Mouse (Mus musculus): ENCODE data around the gene 4930404N11Rik. TPM values are rescaled to one million over a fixed set of nuclear protein-coding genes. Genes with fewer than 3 reads are reported as not detected.

Gene 4930404N11Rik
- polyA plus RNA-seq, 1 experiment from 2014 or later, result 0.80 TPM

DNA sequence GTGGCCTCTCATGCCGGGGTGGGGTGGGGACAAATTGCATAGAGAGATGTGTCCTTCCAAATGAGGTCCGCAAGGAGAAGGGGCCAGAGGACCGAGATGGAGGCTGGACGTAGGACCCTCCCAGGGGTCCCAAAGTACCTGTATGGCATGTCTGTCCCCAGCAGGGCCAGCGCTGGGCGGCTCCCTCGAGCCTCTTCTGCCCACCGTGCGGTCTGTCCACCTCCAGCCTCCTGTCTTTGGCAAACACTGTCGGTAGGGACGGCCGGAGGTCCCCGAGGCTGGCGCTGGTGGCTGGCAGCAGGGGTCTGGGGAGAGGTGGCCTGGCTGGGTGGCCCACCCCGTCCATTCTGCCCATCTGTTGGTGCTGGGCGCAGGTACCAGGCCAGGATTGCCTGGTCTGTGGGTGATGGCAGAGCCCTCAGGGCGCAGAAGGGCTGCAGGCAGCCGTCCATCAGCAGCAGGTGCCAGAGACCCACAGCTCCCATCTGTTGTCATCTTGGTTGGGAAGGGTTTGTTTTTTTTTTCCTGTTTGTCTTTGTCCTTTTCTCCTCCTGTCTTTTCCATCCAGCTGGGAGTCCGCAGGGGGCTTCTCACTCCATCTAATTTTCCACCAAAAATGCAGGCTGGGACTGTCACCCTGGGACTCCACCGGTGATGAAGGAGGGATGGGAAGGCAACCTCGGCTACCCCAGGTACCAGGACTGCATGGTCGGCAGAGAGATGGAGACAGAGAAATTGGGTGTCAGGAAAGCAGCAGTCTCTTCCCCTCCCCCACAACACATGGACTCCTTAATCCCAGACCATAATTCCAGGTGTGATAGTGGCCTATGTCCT lies 35.0 kb upstream of the 4930404N11Rik start:
- Histone ChIP-seq H3K9ac (peak overlapping the region; percentile 40; the same call in 1 of the 2 replicates), H3K9me3 (no peaks in the 10 kb centered on the region), H3K4me1 (peaks cover 59% of the 10 kb centered on the region), H3K4me2 (replicated peaks) (peak overlapping the region; percentile 40), H3K4me3 (no peak overlapping the region), H3K27me3 (replicated peaks) (0 out of 2 replicates have a peak, but pooled peaks cover 7% of the 10 kb centered on the region), H3K27ac (peak overlapping the region; percentile 37; the same call in 1 of the 2 replicates), H3K36me3 (peaks cover 29% of the 10 kb centered on the region; the same call in 1 of the 2 replicates)
- no peak for ATAC-seq (ENCODE audit: low FRiP score, low read depth)
- 44% methylated on average over 22 of the region's 22 CpGs for WGBS

DNA sequence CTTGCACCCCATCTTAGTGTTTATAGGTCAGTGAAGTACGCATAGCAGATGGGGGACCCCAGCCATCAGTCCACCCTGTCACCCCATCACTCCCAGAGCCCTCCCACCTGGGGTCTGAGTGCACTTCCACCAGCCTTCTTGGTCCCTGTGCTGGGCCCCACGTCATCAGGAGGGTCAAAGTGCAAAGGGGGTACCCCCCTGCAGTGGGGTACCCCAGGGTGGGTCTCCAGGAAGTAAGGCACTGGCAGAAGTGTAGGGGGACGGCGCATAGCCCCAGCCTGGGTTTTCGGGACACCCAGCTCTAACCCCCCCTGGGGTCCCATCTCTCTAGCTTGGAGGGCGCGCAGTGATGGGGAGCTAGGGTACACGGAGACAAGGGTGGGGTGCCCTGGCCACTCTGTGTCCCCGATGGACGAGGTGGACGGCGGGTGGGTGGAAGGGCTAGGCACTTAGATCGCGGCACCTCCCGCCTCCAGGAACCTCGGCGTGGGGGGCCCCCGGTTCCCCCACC lies 34.2 kb upstream of the 4930404N11Rik start:
- 71% methylated on average over 18 of the region's 18 CpGs for WGBS
- no peak for ATAC-seq (ENCODE audit: low FRiP score, low read depth)
- Histone ChIP-seq H3K4me2 (replicated peaks) (peak overlapping the region; percentile 40), H3K9me3 (no peaks in the 10 kb centered on the region), H3K36me3 (peaks cover 26% of the 10 kb centered on the region; the same call in 1 of the 2 replicates), H3K9ac (no peak overlapping the region), H3K27ac (no peak overlapping the region), H3K27me3 (replicated peaks) (0 out of 2 replicates have a peak, but pooled peaks cover 5% of the 10 kb centered on the region), H3K4me1 (peaks cover 59% of the 10 kb centered on the region), H3K4me3 (no peak overlapping the region)

DNA sequence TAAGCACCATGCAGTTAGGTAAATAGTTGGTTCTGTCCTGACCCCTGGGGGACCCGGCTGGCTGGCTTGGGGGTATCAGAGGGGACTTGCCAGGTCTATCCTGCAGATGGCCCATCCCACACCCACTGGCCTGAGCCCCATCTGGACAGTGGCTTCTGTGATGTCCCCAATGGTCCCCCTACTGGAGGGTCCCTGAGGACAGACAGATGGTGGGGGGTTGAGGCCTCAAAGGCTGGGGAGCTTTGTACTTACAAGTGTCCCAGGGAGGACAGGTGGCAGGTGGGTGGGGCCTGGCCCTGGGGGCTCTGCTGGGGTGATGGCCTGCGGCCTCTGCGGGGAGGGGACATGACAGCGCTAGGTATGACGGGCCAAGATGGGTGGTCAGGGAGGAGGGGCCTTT lies 33.7 kb upstream of the 4930404N11Rik start:
- Histone ChIP-seq H3K9me3 (no peaks in the 10 kb centered on the region), H3K27ac (no peak overlapping the region), H3K9ac (no peak overlapping the region), H3K4me3 (no peak overlapping the region), H3K36me3 (peaks cover 21% of the 10 kb centered on the region; the same call in 1 of the 2 replicates), H3K4me2 (replicated peaks) (peak overlapping the region; percentile 40; the same call in 1 of the 2 replicates), H3K27me3 (replicated peaks) (no peaks in the 10 kb centered on the region), H3K4me1 (peaks cover 59% of the 10 kb centered on the region)
- WGBS, result 62% methylated on average over 5 of the region's 5 CpGs
- no peak for ATAC-seq (ENCODE audit: low FRiP score, low read depth)

DNA sequence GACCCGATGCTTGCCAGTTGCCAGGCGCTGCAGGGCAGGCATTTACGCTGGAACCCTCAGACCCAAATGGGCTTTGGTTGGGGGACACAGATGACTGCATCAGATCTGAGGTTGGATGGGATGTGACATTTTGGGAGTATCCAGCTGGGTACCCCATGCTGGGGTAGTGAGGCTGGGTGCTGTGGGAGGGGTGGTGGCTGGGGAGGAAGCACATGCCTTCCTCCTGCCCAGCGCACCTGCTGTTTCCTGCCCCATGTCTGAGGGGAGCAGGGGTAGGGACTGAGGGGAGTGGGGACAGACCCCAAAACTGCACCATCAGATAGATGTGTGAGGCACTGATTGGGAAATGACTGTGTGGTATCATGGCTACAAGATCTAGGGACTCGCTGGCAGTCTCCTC lies 31.1 kb upstream of the 4930404N11Rik start:
- no peak for ATAC-seq (ENCODE audit: low FRiP score, low read depth)
- Histone ChIP-seq H3K27me3 (replicated peaks) (no peaks in the 10 kb centered on the region), H3K4me2 (replicated peaks) (no peak overlapping the region), H3K27ac (no peak overlapping the region), H3K36me3 (peaks cover 18% of the 10 kb centered on the region; the same call in 1 of the 2 replicates), H3K9me3 (no peaks in the 10 kb centered on the region), H3K9ac (no peak overlapping the region), H3K4me3 (no peak overlapping the region), H3K4me1 (peaks cover 53% of the 10 kb centered on the region)
- WGBS, result 61% methylated on average over 5 of the region's 5 CpGs

DNA sequence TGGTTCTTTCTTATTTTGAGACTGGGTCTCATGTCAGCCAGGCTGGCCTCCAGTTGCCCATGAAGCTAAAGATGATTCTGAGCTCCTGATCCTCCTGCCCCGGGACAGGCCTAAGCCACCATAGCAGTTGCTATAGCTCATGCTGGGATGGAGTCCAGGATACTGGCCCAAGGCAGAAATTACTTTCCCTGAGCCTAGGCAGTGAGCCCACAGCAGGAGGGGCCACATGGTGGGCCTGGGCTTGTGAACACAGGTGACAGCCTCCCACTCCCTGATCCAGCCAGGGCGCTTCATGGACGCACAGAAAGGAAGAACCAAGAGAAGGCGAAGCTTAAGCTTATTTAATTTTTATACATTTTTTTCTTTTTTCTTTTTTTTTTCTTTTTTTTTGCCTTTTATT lies 30.2 kb upstream of the 4930404N11Rik start:
- no peaks in the 10 kb centered on the region for H3K27me3 ChIP-seq (replicated peaks)
- 81% methylated on average over 4 of the region's 4 CpGs for WGBS
- H3K9ac ChIP-seq, result no peak overlapping the region
- no peak overlapping the region for H3K27ac ChIP-seq
- no peaks in the 10 kb centered on the region for H3K9me3 ChIP-seq
- no peak for ATAC-seq (ENCODE audit: low FRiP score, low read depth)
- H3K4me2 ChIP-seq (replicated peaks), result no peak overlapping the region
- peaks cover 18% of the 10 kb centered on the region; the same call in 1 of the 2 replicates for H3K36me3 ChIP-seq
- peaks cover 45% of the 10 kb centered on the region for H3K4me1 ChIP-seq
- no peak overlapping the region for H3K4me3 ChIP-seq

DNA sequence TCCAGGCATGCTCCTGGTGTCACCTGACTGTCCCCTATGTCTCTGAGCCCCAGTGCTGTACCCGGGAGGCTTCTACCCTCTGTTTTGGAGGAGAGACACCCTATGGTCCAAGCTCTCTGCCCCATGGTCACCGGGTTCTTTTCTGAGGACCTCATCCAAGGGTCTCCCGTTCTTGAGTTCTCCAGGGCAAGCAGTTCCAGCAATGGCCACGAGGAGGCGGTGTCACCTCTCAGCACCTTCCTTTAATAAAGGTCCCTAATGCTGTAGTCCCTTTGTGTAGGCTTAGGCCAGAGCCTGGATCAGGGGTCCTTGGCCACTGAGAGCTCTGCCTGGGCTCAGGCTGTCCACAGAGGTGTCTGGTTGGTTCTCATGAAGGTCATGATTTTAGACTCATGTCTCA lies 29.5 kb upstream of the 4930404N11Rik start:
- no peak overlapping the region for H3K4me2 ChIP-seq (replicated peaks)
- no peak overlapping the region for H3K27ac ChIP-seq
- H3K9ac ChIP-seq, result no peak overlapping the region
- ATAC-seq (ENCODE audit: low FRiP score, low read depth), result no peak
- H3K9me3 ChIP-seq, result no peaks in the 10 kb centered on the region
- H3K27me3 ChIP-seq (replicated peaks), result no peaks in the 10 kb centered on the region
- H3K4me1 ChIP-seq, result peaks cover 38% of the 10 kb centered on the region
- 19% methylated on average over 5 of the region's 5 CpGs for WGBS
- H3K4me3 ChIP-seq, result no peak overlapping the region
- peaks cover 13% of the 10 kb centered on the region; the same call in 1 of the 2 replicates for H3K36me3 ChIP-seq

DNA sequence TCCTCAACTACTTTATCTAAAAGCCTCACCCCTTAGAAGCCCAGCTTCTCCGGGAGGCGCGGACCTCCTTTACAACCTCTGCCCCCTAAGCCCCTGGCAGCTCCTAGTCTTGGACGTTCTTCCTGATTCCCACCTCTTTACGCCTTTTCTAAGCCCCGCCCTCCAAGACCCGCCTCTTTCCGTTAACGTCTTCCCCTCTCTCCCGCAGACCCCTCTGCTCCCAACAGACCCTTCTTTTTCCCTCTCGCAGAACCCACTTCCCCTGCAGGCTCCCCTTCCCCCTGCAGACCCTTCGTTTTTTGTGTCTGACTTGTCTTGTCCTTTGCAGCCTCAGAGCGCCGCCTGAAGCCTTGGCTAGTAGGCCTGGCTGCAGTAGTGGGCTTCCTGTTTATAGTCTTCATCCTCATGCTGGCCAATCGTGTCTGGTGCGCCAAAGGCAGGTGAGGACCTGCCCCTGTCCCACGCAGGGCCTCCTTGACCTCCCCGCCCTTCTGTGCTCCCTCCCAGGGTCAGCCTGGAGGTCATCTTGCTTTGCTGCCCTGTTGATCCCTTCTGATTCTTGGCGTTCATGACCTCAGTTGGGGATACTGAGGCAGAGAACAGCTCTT lies 27.9 kb upstream of the 4930404N11Rik start:
- Histone ChIP-seq H3K4me2 (replicated peaks) (peak overlapping the region; percentile 51), H3K27me3 (replicated peaks) (no peaks in the 10 kb centered on the region), H3K27ac (no peak overlapping the region), H3K4me3 (peak overlapping the region; percentile 11; the same call in 1 of the 2 replicates), H3K9me3 (no peaks in the 10 kb centered on the region), H3K36me3 (peaks cover 5% of the 10 kb centered on the region), H3K4me1 (peaks cover 37% of the 10 kb centered on the region), H3K9ac (peak overlapping the region; percentile 44; the same call in 1 of the 2 replicates)
- ATAC-seq (ENCODE audit: low FRiP score, low read depth), result no peak
- WGBS, result 8% methylated on average over 19 of the region's 19 CpGs

DNA sequence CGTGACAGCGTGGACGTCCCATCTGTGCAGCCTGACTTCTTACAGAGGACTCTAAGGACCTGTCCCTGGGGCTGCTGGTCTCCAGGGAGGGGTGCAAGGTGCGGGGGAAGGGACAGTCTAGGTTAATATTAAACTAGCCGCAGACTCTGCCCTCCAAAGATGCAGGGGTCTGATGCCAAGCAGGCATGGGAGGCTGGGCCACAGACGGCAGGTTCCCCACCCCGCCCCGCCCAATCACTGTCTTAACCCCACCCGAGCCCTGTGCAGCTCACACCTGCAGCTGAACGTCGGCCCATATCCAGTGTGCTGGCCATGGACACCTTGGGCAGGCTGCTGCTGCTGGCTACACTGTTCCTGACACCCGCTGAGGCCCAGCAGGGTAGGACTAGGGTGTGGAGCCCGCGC lies 27.2 kb upstream of the 4930404N11Rik start, which contains the start of gene Smim24:
Gene Smim24 (plus strand): TSS at position 271 of the 405 bp plus-strand sequence.
- H3K36me3 ChIP-seq, result peaks cover 13% of the 10 kb centered on the region
- no peaks in the 10 kb centered on the region for H3K27me3 ChIP-seq (replicated peaks)
- 65% methylated on average over 14 of the region's 14 CpGs for WGBS
- H3K4me2 ChIP-seq (replicated peaks), result peak within 1 kb of the TSS; percentile 51
- no peaks in the 10 kb centered on the region for H3K9me3 ChIP-seq
- no peak for ATAC-seq (ENCODE audit: low FRiP score, low read depth)
- no peak within 1 kb of the TSS for H3K27ac ChIP-seq
- H3K4me3 ChIP-seq, result peak within 1 kb of the TSS; percentile 11; the same call in 1 of the 2 replicates
- peaks cover 37% of the 10 kb centered on the region for H3K4me1 ChIP-seq
- H3K9ac ChIP-seq, result peak within 1 kb of the TSS; percentile 44; the same call in 1 of the 2 replicates

DNA sequence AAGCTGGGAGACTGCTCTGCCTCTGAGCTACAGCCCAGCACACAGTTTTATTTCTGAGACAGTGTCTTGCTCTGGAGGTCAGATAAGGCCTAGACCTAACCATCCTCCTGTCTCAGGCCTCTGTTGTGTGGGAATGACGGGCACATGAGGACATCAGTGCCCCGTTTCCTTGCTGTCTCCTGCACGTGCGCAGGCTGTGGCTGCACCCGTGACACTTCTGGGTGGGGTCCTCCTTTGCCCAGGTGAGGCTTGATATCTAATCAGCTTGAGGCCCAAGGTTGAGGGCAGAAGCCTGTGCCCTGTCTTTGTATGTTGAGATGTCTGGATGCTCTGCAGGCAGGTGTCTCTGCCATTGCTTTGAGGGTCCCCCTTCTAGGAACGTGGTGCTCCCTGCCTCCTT lies 26.7 kb upstream of the 4930404N11Rik start:
- Histone ChIP-seq H3K27ac (no peak overlapping the region), H3K9me3 (no peaks in the 10 kb centered on the region), H3K9ac (no peak overlapping the region), H3K27me3 (replicated peaks) (no peaks in the 10 kb centered on the region), H3K4me1 (peaks cover 34% of the 10 kb centered on the region), H3K4me3 (no peak overlapping the region), H3K36me3 (peaks cover 14% of the 10 kb centered on the region), H3K4me2 (replicated peaks) (no peak overlapping the region)
- 86% methylated on average over 6 of the region's 6 CpGs for WGBS
- ATAC-seq (ENCODE audit: low FRiP score, low read depth), result no peak

DNA sequence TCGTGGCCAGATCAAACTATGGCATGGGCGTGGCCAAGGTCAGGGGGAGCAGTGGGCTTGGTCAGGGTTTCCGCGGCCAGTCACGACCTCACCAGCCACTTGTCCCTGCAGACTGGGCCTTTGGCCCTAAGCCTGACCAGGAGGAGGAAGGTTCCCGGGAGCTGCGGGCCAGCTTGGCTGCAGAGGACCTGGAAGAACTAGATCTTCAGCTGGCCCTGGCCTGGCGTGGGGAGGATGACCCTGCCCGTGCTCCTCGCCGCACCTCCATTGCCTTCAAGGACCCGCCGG lies 25.0 kb upstream of the 4930404N11Rik start:
- WGBS, result 90% methylated on average over 13 of the region's 13 CpGs
- Histone ChIP-seq H3K36me3 (peaks cover 30% of the 10 kb centered on the region), H3K27me3 (replicated peaks) (no peaks in the 10 kb centered on the region), H3K9me3 (no peaks in the 10 kb centered on the region), H3K4me2 (replicated peaks) (no peak overlapping the region), H3K27ac (no peak overlapping the region), H3K4me3 (no peak overlapping the region), H3K4me1 (peaks cover 28% of the 10 kb centered on the region), H3K9ac (no peak overlapping the region)
- no peak for ATAC-seq (ENCODE audit: low FRiP score, low read depth)

DNA sequence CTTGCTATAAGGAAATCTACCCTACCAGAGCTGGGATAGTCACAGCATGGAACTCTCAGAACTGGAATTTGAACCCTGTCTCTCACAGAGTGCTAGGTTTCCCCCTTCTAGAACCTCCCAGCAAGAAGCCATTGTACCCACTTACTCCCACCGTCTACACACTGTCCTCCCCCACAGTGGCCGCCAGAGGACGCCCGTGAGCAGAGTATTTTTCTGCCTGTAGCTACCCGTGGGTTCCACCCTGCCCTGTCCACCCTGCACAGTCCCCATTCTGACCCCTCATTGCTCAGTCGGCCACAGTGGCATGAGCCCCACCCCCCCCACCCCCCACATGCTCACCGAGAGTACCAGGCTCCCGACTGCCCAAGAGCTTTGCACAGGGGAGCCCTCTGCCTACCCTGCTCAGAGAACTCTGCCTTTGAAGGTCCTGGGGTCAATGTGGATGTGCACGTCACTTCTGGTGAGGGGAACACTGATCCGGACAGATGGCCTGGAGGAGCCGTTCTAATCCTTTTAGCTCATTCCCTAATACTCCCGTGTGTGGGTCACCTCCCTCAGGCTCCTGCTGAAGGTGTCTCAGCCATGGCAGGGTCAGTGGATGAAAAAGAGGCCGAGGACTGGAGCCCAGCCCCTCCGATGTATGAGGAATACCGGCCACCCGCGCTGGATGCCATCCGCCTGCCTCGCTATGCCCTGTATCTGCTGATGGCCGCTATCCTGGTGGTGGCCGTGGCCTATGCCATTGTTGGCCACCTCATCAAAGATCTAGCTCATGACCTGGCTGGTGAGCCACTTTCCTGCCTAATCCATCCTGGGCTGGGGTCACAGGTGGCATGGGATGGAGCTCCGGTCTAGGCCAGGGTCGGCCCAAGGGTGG lies 24.4 kb upstream of the 4930404N11Rik start:
- Histone ChIP-seq H3K4me1 (peaks cover 34% of the 10 kb centered on the region), H3K4me3 (no peak overlapping the region), H3K9ac (no peak overlapping the region), H3K27me3 (replicated peaks) (no peaks in the 10 kb centered on the region), H3K27ac (0 out of 2 replicates have a peak overlapping the region, but pooled peaks have one; percentile 37), H3K36me3 (peaks cover 30% of the 10 kb centered on the region), H3K9me3 (no peaks in the 10 kb centered on the region), H3K4me2 (replicated peaks) (no peak overlapping the region)
- peak; percentile 59 for ATAC-seq (ENCODE audit: low FRiP score, low read depth)
- 61% methylated on average over 23 of the region's 23 CpGs for WGBS
